Mouse (Mus musculus) ES-Bruce4 (cell line): ENCODE results near the gene Spata5.

Experiments
- CTCF ChIP-seq: IDR thresholded peaks from one replicate; pipeline ENCODE4 v1.8.1; 2011; ENCODE audit warnings: low read depth, low read length
- POLR2A ChIP-seq: IDR thresholded peaks from one replicate; pipeline ENCODE4 v1.8.1; 2011; ENCODE audit warnings: low read length; ENCODE audit not compliant: insufficient read depth

- TF ChIP-seq POLR2A (no peak), CTCF (no peak)
Measured at GRCm38 (mm10) chr3:37430359-37430758, 10.7 kb downstream of the Spata5 start.
